Mouse (Mus musculus): ENCODE data around the gene Kcnj5.

Gene Kcnj5

GRCm38 (mm10) chr9:32315999-32316398 lies 28.2 kb downstream of the Kcnj5 start:
- DNase-seq (ENCODE audit: low spot score) = no peak

- no peak for DNase-seq (ENCODE audit: low spot score)
These were observed 30.1 kb downstream of the Kcnj5 start for GRCm38 (mm10) chr9:32314071-32314470.

GRCm38 (mm10) chr9:32312208-32312607 lies 31.9 kb downstream of the Kcnj5 start:
- no peak for DNase-seq (ENCODE audit: low spot score)

- DNase-seq (ENCODE audit: low spot score) = no peak
These were observed 32.4 kb downstream of the Kcnj5 start for GRCm38 (mm10) chr9:32311786-32312185.

- no peak for DNase-seq (ENCODE audit: low spot score)
These were observed 41.5 kb downstream of the Kcnj5 start for GRCm38 (mm10) chr9:32302501-32303150.

- DNase-seq (ENCODE audit: low spot score) = no peak
These were observed 48.9 kb downstream of the Kcnj5 start for GRCm38 (mm10) chr9:32295061-32295800.

GRCm38 (mm10) chr9:32292686-32293085 lies 51.5 kb downstream of the Kcnj5 start:
- DNase-seq (ENCODE audit: low spot score) = no peak

- no peak for DNase-seq (ENCODE audit: low spot score)
These were observed 52.5 kb downstream of the Kcnj5 start for GRCm38 (mm10) chr9:32291618-32292017.

GRCm38 (mm10) chr9:32283591-32283990 lies 60.6 kb downstream of the Kcnj5 start:
- DNase-seq (ENCODE audit: low spot score) = no peak

GRCm38 (mm10) chr9:32280456-32280855 lies 63.7 kb downstream of the Kcnj5 start:
- DNase-seq (ENCODE audit: low spot score) = no peak

- no peak for DNase-seq (ENCODE audit: low spot score)
These were observed 64.4 kb downstream of the Kcnj5 start for GRCm38 (mm10) chr9:32279789-32280188.

- no peak for DNase-seq (ENCODE audit: low spot score)
These were observed 66.1 kb downstream of the Kcnj5 start for GRCm38 (mm10) chr9:32278052-32278451.

GRCm38 (mm10) chr9:32271896-32272444 lies 72.2 kb downstream of the Kcnj5 start:
- DNase-seq (ENCODE audit: low spot score) = peak; percentile 20

Data from ovary, postnatal 10 days (tissue).